In genomic region chr13:107641926-107642657, GRCm38 (mm10) we compare ENCODE assay signal across 9 mouse cellular contexts.
DNase-seq lines count a peak whose midpoint lies in the region; ATAC-seq lines count a peak whose summit lies in the region.
"Had no signal": no experiment of that assay in that cellular context is flagged by ENCODE, and none has a peak within 500 bp of the region (broad histone marks: within the 10 kb centered on the region; RNA-seq: fewer than 3 reads in every experiment).

No protein-coding gene starts in this region.

- H3K9ac ChIP-seq in embryonic facial prominence, embryonic 11.5 days (replicated peaks; ENCODE audit: low read length): no peak overlapping the region
- H3K9ac ChIP-seq: limb, embryonic 12.5 days had no signal

- peaks cover 6% of the 10 kb centered on the region for H3K27me3 ChIP-seq in embryonic facial prominence, embryonic 11.5 days (ENCODE audit: control insufficient read depth, insufficient read depth, low read length)

- WGBS in embryonic facial prominence, embryonic 11.5 days: 61% methylated on average over 14 of the region's 14 CpGs

- DNase-seq in adrenal gland, adult (ENCODE audit: inconsistent age in 2 of 2, low spot score in 1 of 2): peak; percentile 37 to 56
- DNase-seq in adrenal gland, adult 18-20 months (ENCODE audit: low spot score in 2 of 2): no peak
- peak; percentile 17 for DNase-seq in NIH3T3 (ENCODE audit: low read depth)
- no peak for DNase-seq in embryonic facial prominence, embryonic 11.5 days (ENCODE audit: low spot score)
- peak; percentile 24 to 45 for DNase-seq in kidney, adult 8-10 months
- DNase-seq in left cerebral cortex, postnatal 4 days: peak; percentile 85
- DNase-seq in right cerebral cortex, postnatal 14 days: peak; percentile 68

- no peak overlapping the region for H3K4me3 ChIP-seq in embryonic facial prominence, embryonic 11.5 days (ENCODE audit: low read depth, low read length)
- H3K4me3 ChIP-seq: limb, embryonic 12.5 days had no signal

- intact Hi-C loops in left cerebral cortex, postnatal 4 days (cut with DNase I): loop anchor here (10.0 kb wide), 1 partner anchor 177 kb away; no protein-coding TSS in a partner anchor

- no peaks in the 10 kb centered on the region for H3K9me3 ChIP-seq in embryonic facial prominence, embryonic 11.5 days (replicated peaks; ENCODE audit: control insufficient read depth, low read length)
- H3K9me3 ChIP-seq: limb, embryonic 12.5 days had no signal

- no peaks in the 10 kb centered on the region for H3K36me3 ChIP-seq in embryonic facial prominence, embryonic 11.5 days (replicated peaks; ENCODE audit: control insufficient read depth, insufficient read depth, low read depth, low read length)
- H3K36me3 ChIP-seq: limb, embryonic 12.5 days had no signal

- ATAC-seq in embryonic facial prominence, embryonic 11.5 days (replicated peaks; ENCODE audit: insufficient number of reproducible peaks, low FRiP score, low TSS enrichment, low read depth): peak; percentile 70
- ATAC-seq in megakaryocyte progenitor cell, adult 5-6 weeks (replicated peaks; ENCODE audit: poor library complexity): no peak

- H3K4me1 ChIP-seq in embryonic facial prominence, embryonic 11.5 days (ENCODE audit: control insufficient read depth, insufficient read depth, low read length): peaks cover 3% of the 10 kb centered on the region; the same call in 1 of the 2 replicates

- H3K4me2 ChIP-seq in embryonic facial prominence, embryonic 11.5 days (ENCODE audit: low read depth, low read length): no peak overlapping the region
- H3K4me2 ChIP-seq: limb, embryonic 12.5 days had no signal

- H3K27ac ChIP-seq in embryonic facial prominence, embryonic 11.5 days (replicated peaks; ENCODE audit: low read depth, low read length): no peak overlapping the region
- H3K27ac ChIP-seq: limb, embryonic 12.5 days had no signal

Comparison
In these comparisons a context has a peak if more than half of its experiments do, and no peak if none do; other contexts are left out.
1. DNase-seq: peak in adrenal gland, adult (2 of 2), NIH3T3 (single experiment), kidney, adult 8-10 months (2 of 2), left cerebral cortex, postnatal 4 days (single experiment) and right cerebral cortex, postnatal 14 days (single experiment); none in adrenal gland, adult 18-20 months (0 of 2) and embryonic facial prominence, embryonic 11.5 days (single experiment).